Mouse (Mus musculus) limb, embryonic 12.5 days (tissue): Measurements from ENCODE around the gene Hsh2d. TPM values are rescaled to one million over a fixed set of nuclear protein-coding genes. Genes with fewer than 3 reads are reported as not detected.
A peak's percentile ranks its signal among the peaks of the same experiment; 100 is the strongest.

Source experiments
- ATAC-seq: fragments of 200-750 bp; cut with Nextera tagmentation; 2 replicates; pipeline ENCODE4 v1.8.0; 2017; ENCODE audit warnings: low read depth, moderate TSS enrichment; ENCODE audit not compliant: insufficient number of reproducible peaks, insufficient read depth, low FRiP score, low TSS enrichment
- H3K27ac ChIP-seq: fragments of 300-500 bp; sonication (generic); 2 replicates; pipeline ENCODE4 v1.5.1; 2016; ENCODE audit warnings: mild to moderate bottlenecking, moderate library complexity
- H3K27me3 ChIP-seq: fragments of 300-500 bp; sonication (generic); 2 replicates; pipeline ENCODE4 v1.6.1; 2016; ENCODE audit warnings: mild to moderate bottlenecking, moderate library complexity
- H3K36me3 ChIP-seq: fragments of 300-500 bp; sonication (generic); 2 replicates; pipeline ENCODE4 v1.6.1; 2016; ENCODE audit warnings: mild to moderate bottlenecking, moderate library complexity
- H3K4me1 ChIP-seq: fragments of 300-500 bp; sonication (generic); replicated peaks from 2 replicates; pipeline ENCODE4 v1.6.1; 2016
- H3K4me2 ChIP-seq: fragments of 300-500 bp; sonication (generic); 2 replicates; pipeline ENCODE4 v1.6.1; 2016; ENCODE audit warnings: mild to moderate bottlenecking, moderate library complexity
- H3K4me3 ChIP-seq: fragments of 300-500 bp; sonication (generic); replicated peaks from 2 replicates; pipeline ENCODE4 v1.5.1; 2016; ENCODE audit warnings: mild to moderate bottlenecking
- H3K9ac ChIP-seq: fragments of 300-500 bp; sonication (generic); replicated peaks from 2 replicates; pipeline ENCODE4 v1.6.1; 2016; ENCODE audit warnings: mild to moderate bottlenecking, moderate library complexity
- H3K9me3 ChIP-seq: fragments of 300-500 bp; sonication (generic); 2 replicates; pipeline ENCODE4 v1.6.1; 2016; ENCODE audit warnings: mild to moderate bottlenecking, moderate library complexity
- WGBS: fragments of 180-500 bp; shearing (Covaris S2); methylation state at CpG from one replicate; pipeline ENCODE4 v1.1.7; 2016; 5-methylcytosine and 5-hydroxymethylcytosine counted together
- polyA plus RNA-seq: library from polyadenylated mRNA; unstranded; fragments of >200 nt; fragmentation: Nextera tagmentation; extraction: Ambion mirVana; gene quantifications from 2 replicates; pipeline ENCODE4 v1.2.1, GENCODE M21; 2016

The Hsh2d gene
- polyA plus RNA-seq, 1 experiment from 2014 or later: not detected

GRCm38 (mm10) chr8:72197997-72198396 is 8.6 kb downstream of the Hsh2d start:
- Histone ChIP-seq H3K9me3 (peaks cover 16% of the 10 kb centered on the region), H3K36me3 (no peaks in the 10 kb centered on the region), H3K27ac (no peak overlapping the region), H3K27me3 (no peaks in the 10 kb centered on the region), H3K4me2 (no peak overlapping the region), H3K4me1 (no peaks in the 10 kb centered on the region), H3K9ac (no peak overlapping the region), H3K4me3 (no peak overlapping the region)
- WGBS: 64% methylated on average over 8 of the region's 8 CpGs
- no peak for ATAC-seq

- no peak for ATAC-seq
- Histone ChIP-seq H3K27ac (no peak overlapping the region), H3K27me3 (peaks cover 4% of the 10 kb centered on the region; the same call in 1 of the 2 replicates), H3K9me3 (peaks cover 11% of the 10 kb centered on the region), H3K4me1 (no peaks in the 10 kb centered on the region), H3K36me3 (no peaks in the 10 kb centered on the region), H3K4me2 (no peak overlapping the region), H3K4me3 (no peak overlapping the region), H3K9ac (no peak overlapping the region)
- WGBS: 82% methylated on average over 1 of the region's 1 CpGs
Measured at GRCm38 (mm10) chr8:72208582-72208981, 19.1 kb downstream of the Hsh2d start.

GRCm38 (mm10) chr8:72210222-72210621 is 20.8 kb downstream of the Hsh2d start:
- no peak for ATAC-seq
- H3K9me3 ChIP-seq: no peaks in the 10 kb centered on the region
- no peak overlapping the region for H3K4me2 ChIP-seq
- 77% methylated on average over 4 of the region's 4 CpGs for WGBS
- H3K4me3 ChIP-seq: no peak overlapping the region
- H3K36me3 ChIP-seq: no peaks in the 10 kb centered on the region
- no peaks in the 10 kb centered on the region for H3K4me1 ChIP-seq
- H3K27ac ChIP-seq: no peak overlapping the region
- no peak overlapping the region for H3K9ac ChIP-seq
- H3K27me3 ChIP-seq: peaks cover 8% of the 10 kb centered on the region

GRCm38 (mm10) chr8:72210710-72211109 is 21.3 kb downstream of the Hsh2d start:
- no peak overlapping the region for H3K4me3 ChIP-seq
- ATAC-seq: no peak
- H3K9me3 ChIP-seq: no peaks in the 10 kb centered on the region
- no peak overlapping the region for H3K27ac ChIP-seq
- 80% methylated on average over 2 of the region's 2 CpGs for WGBS
- no peak overlapping the region for H3K4me2 ChIP-seq
- H3K4me1 ChIP-seq: no peaks in the 10 kb centered on the region
- no peak overlapping the region for H3K9ac ChIP-seq
- H3K36me3 ChIP-seq: no peaks in the 10 kb centered on the region
- peaks cover 8% of the 10 kb centered on the region for H3K27me3 ChIP-seq

- WGBS: 89% methylated on average over 1 of the region's 1 CpGs
- ATAC-seq: no peak
- H3K9ac ChIP-seq: no peak overlapping the region
Measured at GRCm38 (mm10) chr8:72211846-72212245, 22.4 kb downstream of the Hsh2d start.

GRCm38 (mm10) chr8:72212751-72213150 is 23.3 kb downstream of the Hsh2d start, which contains the start of gene Cib3:
TSS of gene Cib3 (minus strand) at chr8:72212837.
- no peak within 1 kb of the TSS for H3K27ac ChIP-seq
- H3K9ac ChIP-seq: no peak within 1 kb of the TSS
- H3K4me1 ChIP-seq: no peaks in the 10 kb centered on the region
- no peak for ATAC-seq
- H3K9me3 ChIP-seq: no peaks in the 10 kb centered on the region
- no peak within 1 kb of the TSS for H3K4me2 ChIP-seq
- no peak within 1 kb of the TSS for H3K4me3 ChIP-seq
- no peaks in the 10 kb centered on the region for H3K36me3 ChIP-seq
- peaks cover 11% of the 10 kb centered on the region for H3K27me3 ChIP-seq
- WGBS: 56% methylated on average over 4 of the region's 4 CpGs

More at GRCm38 (mm10) chr8:72211846-72212245, 22.4 kb downstream of the Hsh2d start:
- H3K4me2 ChIP-seq: no peak overlapping the region
- peaks cover 11% of the 10 kb centered on the region for H3K27me3 ChIP-seq
- H3K9me3 ChIP-seq: no peaks in the 10 kb centered on the region
- no peaks in the 10 kb centered on the region for H3K36me3 ChIP-seq
- no peak overlapping the region for H3K27ac ChIP-seq
- no peak overlapping the region for H3K4me3 ChIP-seq
- H3K4me1 ChIP-seq: no peaks in the 10 kb centered on the region

- H3K9ac ChIP-seq: no peak within 1 kb of the TSS
- no peaks in the 10 kb centered on the region for H3K36me3 ChIP-seq
- peaks cover 13% of the 10 kb centered on the region for H3K27me3 ChIP-seq
- WGBS: 80% methylated on average over 4 of the region's 4 CpGs
- H3K4me3 ChIP-seq: no peak within 1 kb of the TSS
- H3K4me1 ChIP-seq: no peaks in the 10 kb centered on the region
- H3K27ac ChIP-seq: no peak within 1 kb of the TSS
- H3K4me2 ChIP-seq: no peak within 1 kb of the TSS
- no peaks in the 10 kb centered on the region for H3K9me3 ChIP-seq
- no peak for ATAC-seq
Measured at GRCm38 (mm10) chr8:72213536-72213935, 24.1 kb downstream of the Hsh2d start, which contains the start of gene Gm11034. TSS of gene Gm11034 (minus strand) at chr8:72213636.

GRCm38 (mm10) chr8:72215060-72215459 is 25.6 kb downstream of the Hsh2d start:
- H3K4me1 ChIP-seq: no peaks in the 10 kb centered on the region
- H3K27me3 ChIP-seq: peaks cover 15% of the 10 kb centered on the region
- 39% methylated on average over 2 of the region's 2 CpGs for WGBS

GRCm38 (mm10) chr8:72215871-72216270 is 26.4 kb downstream of the Hsh2d start:
- H3K27ac ChIP-seq: no peak overlapping the region
- no peak for ATAC-seq
- H3K27me3 ChIP-seq: peaks cover 15% of the 10 kb centered on the region
- H3K36me3 ChIP-seq: peaks cover under 1% of the 10 kb centered on the region; the same call in 1 of the 2 replicates
- H3K4me3 ChIP-seq: no peak overlapping the region
- 55% methylated on average over 1 of the region's 1 CpGs for WGBS
- no peaks in the 10 kb centered on the region for H3K9me3 ChIP-seq
- no peak overlapping the region for H3K4me2 ChIP-seq
- peaks cover 8% of the 10 kb centered on the region for H3K4me1 ChIP-seq
- H3K9ac ChIP-seq: no peak overlapping the region

More at GRCm38 (mm10) chr8:72215060-72215459, 25.6 kb downstream of the Hsh2d start:
- no peak overlapping the region for H3K4me3 ChIP-seq
- no peak overlapping the region for H3K4me2 ChIP-seq
- no peak overlapping the region for H3K27ac ChIP-seq
- ATAC-seq: no peak
- H3K36me3 ChIP-seq: no peaks in the 10 kb centered on the region
- no peaks in the 10 kb centered on the region for H3K9me3 ChIP-seq
- H3K9ac ChIP-seq: no peak overlapping the region

- Histone ChIP-seq H3K4me1 (peaks cover 13% of the 10 kb centered on the region), H3K27ac (no peak overlapping the region), H3K27me3 (peaks cover 11% of the 10 kb centered on the region), H3K4me3 (peak overlapping the region; percentile 77), H3K9me3 (no peaks in the 10 kb centered on the region), H3K4me2 (peak overlapping the region; percentile 86; the same call in 1 of the 2 replicates), H3K9ac (no peak overlapping the region), H3K36me3 (peaks cover 32% of the 10 kb centered on the region)
- ATAC-seq: peak; percentile 11; the same call in 1 of the 2 replicates
- 81% methylated on average over 10 of the region's 10 CpGs for WGBS
Measured at GRCm38 (mm10) chr8:72218781-72219540, 29.5 kb downstream of the Hsh2d start.

- Histone ChIP-seq H3K4me1 (peaks cover 13% of the 10 kb centered on the region), H3K36me3 (peaks cover 35% of the 10 kb centered on the region), H3K27me3 (peaks cover 9% of the 10 kb centered on the region), H3K4me3 (peak within 1 kb of the TSS; percentile 77), H3K4me2 (peak within 1 kb of the TSS; percentile 86), H3K9me3 (no peaks in the 10 kb centered on the region), H3K27ac (peak within 1 kb of the TSS; percentile 75), H3K9ac (peak within 1 kb of the TSS; percentile 71)
- WGBS: 14% methylated on average over 39 of the region's 39 CpGs
- ATAC-seq: peak; percentile 95
Measured at GRCm38 (mm10) chr8:72219541-72220363, 30.3 kb downstream of the Hsh2d start, which contains the start of gene Fam32a. TSS of gene Fam32a (plus strand) at chr8:72219730.
